Mouse (Mus musculus) myocyte (in vitro differentiated cells): Measurements from ENCODE around the gene Nudt22.
A peak's percentile ranks its signal among the peaks of the same experiment; 100 is the strongest.

ENCODE experiments used
- E2F4 ChIP-seq: IDR thresholded peaks from one replicate; pipeline ENCODE4 v1.6.1; 2011; ENCODE audit warnings: mild to moderate bottlenecking, control low read depth, moderate library complexity; ENCODE audit not compliant: insufficient read depth
- POLR2A ChIP-seq: IDR thresholded peaks from one replicate; pipeline ENCODE4 v1.6.1; 2011; ENCODE audit warnings: low read depth, mild to moderate bottlenecking, control low read depth, moderate library complexity; ENCODE audit not compliant: insufficient read length
- POLR2AphosphoS2 ChIP-seq: IDR thresholded peaks from one replicate; pipeline ENCODE4 v1.6.1; 2011; ENCODE audit warnings: low read depth, control low read depth; ENCODE audit not compliant: insufficient read length

DNA sequence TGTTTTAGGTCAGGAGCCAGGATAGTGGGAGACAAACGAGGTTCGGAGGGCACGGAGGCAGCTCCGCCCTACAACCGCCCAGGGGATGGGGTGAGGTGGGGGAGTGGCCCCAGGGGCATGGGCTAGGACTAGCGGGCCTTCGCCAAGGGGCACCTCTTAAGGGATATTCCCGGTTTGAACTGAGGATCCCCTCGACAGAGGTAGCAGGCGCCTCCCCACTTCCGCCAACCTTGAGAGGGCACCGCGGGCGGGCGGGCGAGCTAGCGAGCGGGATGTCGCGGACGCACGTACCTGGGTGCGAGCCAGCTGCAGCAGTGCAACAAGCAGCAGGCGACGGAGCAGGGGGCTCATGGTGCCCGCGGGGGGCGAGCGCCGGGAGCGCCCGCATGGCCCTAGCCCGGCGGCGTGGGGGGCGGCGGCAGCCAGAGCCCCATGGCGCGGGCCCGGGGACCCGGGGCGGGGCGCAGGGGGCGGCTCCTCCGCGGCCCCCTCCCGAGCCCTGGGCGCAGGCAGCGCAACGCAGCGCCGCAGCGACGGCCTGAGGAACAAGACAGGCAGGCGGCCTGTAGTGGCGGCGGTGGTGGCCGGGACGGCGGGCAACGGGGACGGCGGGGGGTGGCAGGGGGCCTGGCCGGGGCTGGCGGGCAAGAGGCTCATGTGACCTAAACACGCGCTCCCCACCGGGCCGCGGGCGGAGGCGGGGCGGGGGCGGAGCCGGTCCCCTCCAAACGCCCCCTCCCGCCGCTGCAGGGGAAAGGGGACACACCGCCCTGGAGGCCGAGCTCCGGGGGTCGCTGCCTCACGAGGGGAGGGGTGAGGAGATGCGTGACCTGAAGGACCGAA lies 8.6 kb downstream of the Nudt22 start, which contains the start of gene Vegfb:
- peak; percentile 69 for TF ChIP-seq POLR2A
- TF ChIP-seq E2F4, result no peak
- peak; percentile 84 for TF ChIP-seq POLR2AphosphoS2
